Mouse (Mus musculus) heart, embryonic 11.5 days (tissue): ENCODE data around the gene Kif22. TPM values are rescaled to one million over a fixed set of nuclear protein-coding genes. Genes with fewer than 3 reads are reported as not detected.
"Not testable (repeated sequence)": the region's sequence is repeated elsewhere in the genome, so short reads cannot be mapped to it uniquely, and the experiment has no call there.

Experiments used
- ATAC-seq: fragments of 200-750 bp; cut with Nextera tagmentation; replicated peaks from 2 replicates; pipeline ENCODE4 v1.8.0; 2017; ENCODE audit warnings: moderate library complexity; ENCODE audit not compliant: insufficient number of reproducible peaks, low FRiP score, low TSS enrichment
- H3K27ac ChIP-seq: fragments of 300-500 bp; sonication (generic); 2 replicates; pipeline ENCODE4 v1.5.1; 2014; ENCODE audit warnings: mild to moderate bottlenecking, low read depth, low read length
- H3K27me3 ChIP-seq: fragments of 300-500 bp; sonication (generic); 2 replicates; pipeline ENCODE4 v1.6.1; 2014; ENCODE audit warnings: mild to moderate bottlenecking, low read length, mixed read lengths; ENCODE audit not compliant: control insufficient read depth, insufficient read depth
- H3K36me3 ChIP-seq: fragments of 300-500 bp; sonication (generic); 2 replicates; pipeline ENCODE4 v1.6.1; 2014; ENCODE audit warnings: mild to moderate bottlenecking, low read length, moderate library complexity, mixed read lengths; ENCODE audit not compliant: control insufficient read depth, insufficient read depth
- H3K4me1 ChIP-seq: fragments of 300-500 bp; sonication (generic); 2 replicates; pipeline ENCODE4 v1.6.1; 2014; ENCODE audit warnings: low read length; ENCODE audit not compliant: control insufficient read depth, insufficient read depth
- H3K4me2 ChIP-seq: fragments of 300-500 bp; sonication (generic); 2 replicates; pipeline ENCODE4 v1.6.1; 2014; ENCODE audit warnings: mild to moderate bottlenecking, moderate library complexity
- H3K4me3 ChIP-seq: fragments of 300-500 bp; sonication (generic); 2 replicates; pipeline ENCODE4 v1.5.1; 2014; ENCODE audit warnings: low read depth, low read length
- H3K9ac ChIP-seq: fragments of 300-500 bp; sonication (generic); 2 replicates; pipeline ENCODE4 v1.6.1; 2014; ENCODE audit warnings: mild to moderate bottlenecking, low read depth, low read length, moderate library complexity
- H3K9me3 ChIP-seq: fragments of 300-500 bp; sonication (generic); replicated peaks from 2 replicates; pipeline ENCODE4 v1.6.1; 2016; ENCODE audit warnings: low read length; ENCODE audit not compliant: control insufficient read depth
- WGBS: fragments of 180-500 bp; shearing (Covaris S2); extraction: QIAGEN DNeasy Blood & Tissue Kit; methylation state at CpG from one replicate; pipeline ENCODE4 v1.1.7; 2014; ENCODE audit not compliant: insufficient replicate concordance; 5-methylcytosine and 5-hydroxymethylcytosine counted together
- polyA plus RNA-seq: library from polyadenylated mRNA; unstranded; fragments of >200 nt; fragmentation: Nextera tagmentation; extraction: Ambion mirVana; gene quantifications from 2 replicates; pipeline ENCODE4 v1.2.1, GENCODE M21; 2014

Gene Kif22
- polyA plus RNA-seq = 97.7 and 103 TPM in 2 replicates

DNA sequence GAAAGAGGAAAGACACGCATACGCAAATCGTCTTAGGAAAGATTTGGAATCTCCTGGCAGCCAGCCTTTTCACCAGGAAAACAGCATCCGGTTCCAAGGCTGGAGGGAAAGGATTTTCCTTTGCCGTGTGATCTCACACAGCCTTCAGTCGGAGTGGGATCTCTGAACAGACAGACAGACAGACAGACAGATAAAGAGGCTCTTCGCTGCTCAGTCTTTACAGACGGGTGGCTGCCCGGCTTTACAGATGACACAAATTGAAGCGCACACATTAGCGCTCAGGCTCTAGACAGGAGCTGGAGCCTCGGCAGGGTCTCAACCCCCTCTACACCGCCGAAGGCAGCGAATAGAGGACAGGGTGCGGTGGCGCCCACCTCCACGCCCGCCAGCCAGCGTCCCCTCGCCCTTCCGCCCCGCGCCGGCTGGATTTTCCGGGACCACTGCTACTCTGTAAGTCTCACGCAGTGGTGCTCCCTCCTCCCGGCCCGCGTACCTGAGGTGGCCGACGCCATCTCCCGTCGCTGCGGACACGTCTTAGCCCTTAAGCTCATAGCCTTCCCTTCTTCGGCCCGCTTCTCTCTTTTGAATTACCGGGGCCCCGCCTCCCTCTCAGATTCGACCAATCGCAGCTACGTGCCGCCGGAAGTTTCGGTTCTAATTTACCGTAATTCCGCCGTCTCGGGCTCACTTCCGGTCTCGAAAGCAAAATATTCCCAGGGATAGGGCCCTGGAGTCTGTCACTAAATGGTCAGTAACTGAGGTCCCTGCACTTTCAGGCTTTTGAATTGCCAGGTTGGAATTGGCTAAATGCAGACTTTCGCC, at the start of gene Kif22:
TSS of gene Kif22 (minus strand) at position 621 of the 822 bp plus-strand sequence.
- ATAC-seq = peak; percentile 86
- no peaks in the 10 kb centered on the region for H3K27me3 ChIP-seq
- H3K4me1 ChIP-seq = no peaks in the 10 kb centered on the region
- peaks cover 6% of the 10 kb centered on the region; the same call in 1 of the 2 replicates for H3K36me3 ChIP-seq
- H3K4me3 ChIP-seq = peak within 1 kb of the TSS; percentile 76
- peak within 1 kb of the TSS; percentile 90 for H3K9ac ChIP-seq
- H3K27ac ChIP-seq = peak within 1 kb of the TSS; percentile 62
- peak within 1 kb of the TSS; percentile 71 for H3K4me2 ChIP-seq
- H3K9me3 ChIP-seq = no peaks in the 10 kb centered on the region
- WGBS = 1% methylated on average over 53 of the region's 53 CpGs

DNA sequence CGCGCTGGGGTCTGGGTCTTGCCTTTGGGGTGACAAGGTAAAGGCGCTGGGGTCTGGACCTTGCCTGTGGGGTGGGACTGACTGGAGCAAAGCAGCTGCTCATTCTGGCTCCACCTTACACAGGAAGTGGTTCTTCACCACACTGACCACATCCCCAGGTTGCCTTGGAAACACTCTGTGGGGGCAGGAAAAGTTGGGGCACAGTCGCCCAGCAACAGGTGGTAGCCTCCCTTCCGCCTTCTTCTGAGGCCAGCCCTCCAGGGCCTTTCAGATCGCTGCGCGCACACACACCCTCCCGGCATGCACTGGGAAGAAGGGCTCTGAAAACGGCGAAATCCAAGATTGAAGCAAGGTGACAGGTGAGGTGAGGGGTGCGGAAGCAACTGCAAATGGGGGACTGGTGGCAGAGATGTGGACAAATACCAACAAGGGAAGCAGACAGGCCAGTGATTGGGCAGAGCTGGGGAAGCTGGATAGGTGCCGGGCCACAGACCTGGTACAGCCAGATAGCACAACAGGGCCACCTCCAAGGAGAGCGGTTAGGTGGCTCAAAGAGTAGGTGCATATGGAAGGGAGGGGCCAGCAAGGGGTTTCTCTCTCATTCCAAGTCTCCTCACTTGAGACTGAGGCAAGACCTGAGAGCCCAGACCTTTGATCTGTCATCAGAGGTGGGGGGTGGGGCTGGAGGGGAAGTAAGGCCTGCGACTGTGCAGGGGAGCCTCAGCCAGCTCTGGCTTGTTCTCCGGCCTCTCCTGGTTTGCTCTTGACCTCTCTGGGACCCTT, 49.0 kb upstream of the Kif22 start, which contains the start of gene AI467606:
TSS of gene AI467606 (plus strand) at position 246 of the 783 bp plus-strand sequence.
- peaks cover 14% of the 10 kb centered on the region; the same call in 1 of the 2 replicates for H3K4me1 ChIP-seq
- H3K9ac ChIP-seq = 0 out of 2 replicates have a peak within 1 kb of the TSS, but pooled peaks have one; percentile 39
- H3K4me3 ChIP-seq = peak within 1 kb of the TSS; percentile 19
- no peaks in the 10 kb centered on the region for H3K27me3 ChIP-seq
- H3K27ac ChIP-seq = peak within 1 kb of the TSS; percentile 22; the same call in 1 of the 2 replicates
- H3K4me2 ChIP-seq = peak within 1 kb of the TSS; percentile 30
- WGBS = 56% methylated on average over 16 of the region's 16 CpGs
- no peaks in the 10 kb centered on the region for H3K9me3 ChIP-seq
- ATAC-seq = peak; percentile 76
- H3K36me3 ChIP-seq = no peaks in the 10 kb centered on the region

DNA sequence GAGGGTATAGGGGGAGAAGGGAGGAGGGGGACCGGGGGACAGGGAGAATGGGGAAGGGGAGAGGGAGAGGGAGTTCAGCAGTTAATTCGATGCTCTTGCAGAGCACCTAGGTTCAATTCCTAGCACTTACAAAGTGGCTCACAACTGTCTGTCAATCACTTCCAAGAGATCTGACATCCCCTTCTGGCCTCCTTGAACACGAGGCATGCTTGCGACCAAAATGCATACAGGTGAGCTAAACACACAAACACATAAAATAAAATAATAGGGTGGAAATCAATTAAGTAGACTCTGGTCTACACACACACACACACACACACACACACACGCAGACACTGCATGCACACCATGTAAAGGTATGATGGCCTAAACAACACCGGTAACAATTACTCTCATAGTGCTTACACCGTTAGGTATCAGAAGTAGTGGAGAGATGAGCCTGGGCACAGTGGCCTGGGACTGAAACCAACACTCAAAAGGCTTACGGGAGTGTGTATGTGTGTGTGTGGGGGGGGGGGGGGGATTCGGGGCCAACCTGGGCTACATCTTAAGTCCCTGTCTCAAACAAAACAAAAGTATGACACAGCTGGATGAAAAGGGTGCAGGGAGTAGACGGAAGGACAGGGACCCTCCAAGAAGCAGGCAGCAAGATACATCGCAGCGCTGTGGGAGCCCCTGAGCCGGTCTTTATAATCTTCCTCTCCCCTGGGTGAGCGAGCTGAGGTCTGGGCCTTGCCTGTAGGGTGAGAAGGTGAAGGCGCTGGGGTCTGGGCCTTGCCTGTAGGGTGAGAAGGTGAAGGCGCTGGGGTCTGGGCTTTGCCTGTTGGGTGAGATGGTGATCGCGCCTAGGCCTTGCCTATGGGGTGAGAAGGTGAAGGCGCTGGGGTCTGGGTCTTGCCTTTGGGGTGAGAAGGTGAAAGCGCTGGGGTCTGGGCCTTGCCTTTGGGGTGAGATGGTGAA, 48.2 kb upstream of the Kif22 start:
- Histone ChIP-seq H3K9ac (no peak overlapping the region), H3K4me2 (peak overlapping the region; percentile 30), H3K27ac (no peak overlapping the region), H3K36me3 (no peaks in the 10 kb centered on the region), H3K4me3 (no peak overlapping the region), H3K27me3 (no peaks in the 10 kb centered on the region), H3K9me3 (no peaks in the 10 kb centered on the region), H3K4me1 (peaks cover 14% of the 10 kb centered on the region; the same call in 1 of the 2 replicates)
- WGBS = 81% methylated on average over 20 of the region's 20 CpGs
- ATAC-seq = no peak

DNA sequence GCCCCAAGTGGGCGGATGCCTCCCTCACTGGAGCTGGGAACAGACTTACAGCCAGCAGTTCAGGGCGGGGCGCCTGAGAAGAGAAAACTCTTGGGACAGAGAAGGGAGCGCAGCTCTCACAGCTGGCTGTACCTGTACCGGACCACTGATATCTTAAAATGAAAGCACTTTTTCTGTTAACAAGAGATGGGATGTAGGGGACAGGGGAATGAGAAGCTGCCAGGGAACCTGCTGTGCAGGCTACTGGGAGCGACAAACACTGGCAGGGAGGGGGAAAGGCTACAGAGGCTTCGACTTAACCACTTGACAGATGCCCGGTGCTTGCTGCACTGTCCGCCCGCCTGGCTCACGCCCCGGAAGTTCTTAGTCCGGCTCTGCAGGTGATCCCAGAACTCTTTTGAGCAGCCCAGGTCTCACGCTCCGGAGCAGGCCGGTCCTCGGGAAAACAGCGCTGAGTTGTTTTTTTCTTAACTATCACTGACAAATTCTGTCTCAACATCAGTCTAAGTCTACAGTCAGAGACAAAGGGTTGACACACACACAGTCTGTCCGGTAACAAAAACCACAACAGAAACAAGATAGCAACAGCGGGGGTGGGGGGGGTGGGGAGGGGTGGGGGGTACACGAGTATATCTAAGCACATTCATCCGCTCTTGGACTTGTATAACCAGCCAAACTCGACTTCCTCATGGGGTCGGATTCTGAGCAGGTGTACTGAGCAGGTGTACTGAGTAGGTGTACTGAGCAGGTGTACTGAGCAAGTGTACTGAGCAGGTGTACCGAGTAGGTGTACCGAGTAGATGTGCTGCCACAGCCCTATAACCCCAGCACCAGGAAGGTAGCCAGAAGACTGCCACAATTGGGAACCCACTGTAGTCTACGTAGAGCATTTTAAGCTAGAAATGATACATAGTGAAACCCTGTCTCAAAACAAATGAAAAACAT, 46.9 kb upstream of the Kif22 start:
- 20% methylated on average over 27 of the region's 27 CpGs for WGBS
- no peak overlapping the region for H3K27ac ChIP-seq

DNA sequence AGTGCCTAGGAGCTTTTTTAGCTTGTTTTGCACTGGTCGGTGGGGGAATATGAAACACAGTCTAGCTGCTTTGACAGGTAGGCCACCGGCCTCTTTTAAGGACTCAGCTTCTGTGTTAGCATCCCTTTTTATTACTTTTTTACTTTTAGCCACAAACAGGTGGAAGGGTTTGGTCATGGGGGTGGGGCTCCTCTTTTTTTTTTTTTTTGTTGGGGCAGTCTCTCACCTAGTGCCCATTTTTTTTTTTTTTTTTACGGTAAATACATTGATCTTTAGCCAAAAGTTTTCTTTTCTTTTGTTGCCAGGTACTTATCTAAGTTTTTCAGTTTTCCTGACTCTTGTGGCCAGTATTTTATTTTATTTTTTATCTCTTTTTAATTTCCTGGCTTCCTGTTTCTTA, 45.8 kb upstream of the Kif22 start:
- WGBS = 87% methylated on average over 3 of the region's 3 CpGs
- Histone ChIP-seq H3K4me1 (peaks cover 14% of the 10 kb centered on the region; the same call in 1 of the 2 replicates), H3K4me2 (no peak overlapping the region), H3K9me3 (no peaks in the 10 kb centered on the region), H3K27me3 (no peaks in the 10 kb centered on the region), H3K36me3 (no peaks in the 10 kb centered on the region), H3K4me3 (no peak overlapping the region), H3K9ac (no peak overlapping the region), H3K27ac (no peak overlapping the region)
- no peak for ATAC-seq

More for the DNA sequence above, 46.9 kb upstream of the Kif22 start:
- ATAC-seq = 0 out of 2 replicates have a peak, but pooled peaks have one; percentile 46
- Histone ChIP-seq H3K4me3 (peak overlapping the region; percentile 23), H3K4me2 (peak overlapping the region; percentile 66), H3K36me3 (no peaks in the 10 kb centered on the region), H3K27me3 (no peaks in the 10 kb centered on the region), H3K4me1 (peaks cover 14% of the 10 kb centered on the region; the same call in 1 of the 2 replicates), H3K9me3 (no peaks in the 10 kb centered on the region), H3K9ac (peak overlapping the region; percentile 66)

DNA sequence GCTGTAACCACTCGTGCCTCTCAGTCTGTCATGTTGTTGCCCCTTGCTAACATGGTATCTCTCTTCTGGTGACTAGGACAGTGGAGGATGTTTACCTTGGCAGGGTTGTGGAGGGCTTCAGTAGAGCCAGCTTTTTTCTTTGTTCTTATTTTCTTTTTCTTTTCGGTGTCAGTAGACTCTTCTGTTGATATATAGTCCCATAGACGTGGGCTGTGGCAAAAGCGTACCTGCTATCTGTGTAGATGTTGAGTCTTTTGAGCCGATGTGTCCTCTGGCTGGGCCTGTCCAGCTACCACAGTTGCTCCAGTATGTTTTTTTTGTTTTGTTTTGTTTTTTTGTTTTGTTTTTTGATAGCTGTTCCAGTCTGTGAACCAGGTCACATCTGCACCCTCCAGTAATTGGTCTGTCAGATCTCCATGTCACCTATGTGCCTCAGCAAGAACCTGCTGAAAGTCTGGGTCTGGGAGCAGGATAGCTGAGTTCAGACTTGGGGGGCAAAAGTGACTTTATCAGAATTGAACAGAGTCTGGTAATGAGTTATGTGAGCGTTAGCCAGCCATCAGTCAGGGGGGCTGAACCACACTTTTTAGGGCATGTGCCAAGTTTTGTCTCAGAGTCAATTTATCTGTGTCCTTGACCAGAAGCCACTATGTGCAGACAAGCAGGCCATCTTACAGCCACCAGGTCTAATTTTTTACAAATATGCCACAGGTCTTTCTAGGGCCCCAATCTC, 45.2 kb upstream of the Kif22 start, which contains the start of gene Zg16:
TSS of gene Zg16 (minus strand) at position 51 of the 733 bp plus-strand sequence.
- not testable (repeated sequence) for H3K4me3 ChIP-seq, H3K4me2 ChIP-seq, H3K9me3 ChIP-seq, H3K27ac ChIP-seq, H3K27me3 ChIP-seq, ATAC-seq, H3K36me3 ChIP-seq, H3K9ac ChIP-seq
- peaks cover 14% of the 10 kb centered on the region; the same call in 1 of the 2 replicates for H3K4me1 ChIP-seq
- WGBS = 67% methylated on average over 6 of the region's 6 CpGs

DNA sequence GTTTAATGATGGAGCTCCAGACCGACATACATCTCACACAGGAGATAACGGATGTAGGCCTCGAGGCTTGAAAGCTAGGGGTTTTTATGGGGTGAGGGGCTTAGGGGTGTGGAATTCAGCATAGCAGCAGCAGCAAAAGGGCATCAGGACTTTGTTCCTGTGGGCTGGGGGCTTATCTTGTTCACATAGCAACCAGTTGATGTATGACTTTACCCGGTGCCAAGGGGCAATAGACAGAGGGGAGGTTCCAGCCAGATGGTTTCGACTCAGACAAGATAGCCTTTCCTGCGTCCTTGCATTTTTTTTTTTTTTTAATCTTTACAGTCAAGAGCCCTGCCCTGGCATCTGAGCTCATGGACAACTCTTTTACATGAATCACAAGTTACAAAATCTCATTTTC, 43.5 kb upstream of the Kif22 start:
- not testable (repeated sequence) for H3K36me3 ChIP-seq, H3K27me3 ChIP-seq, ATAC-seq, H3K4me1 ChIP-seq, H3K4me2 ChIP-seq, H3K4me3 ChIP-seq, H3K9ac ChIP-seq, H3K9me3 ChIP-seq, H3K27ac ChIP-seq
- 30% methylated on average over 6 of the region's 6 CpGs for WGBS
